Mouse (Mus musculus) urinary bladder, postnatal 14 days (tissue): ENCODE data around the gene Spg11.
A peak's percentile ranks its signal among the peaks of the same experiment; 100 is the strongest.
"Not testable (repeated sequence)": the region's sequence is repeated elsewhere in the genome, so short reads cannot be mapped to it uniquely, and the experiment has no call there.

Source experiments
- DNase-seq: peaks from one replicate; pipeline ENCODE4 v3.0.0; 2021; ENCODE audit warnings: low spot score

Gene Spg11

DNA sequence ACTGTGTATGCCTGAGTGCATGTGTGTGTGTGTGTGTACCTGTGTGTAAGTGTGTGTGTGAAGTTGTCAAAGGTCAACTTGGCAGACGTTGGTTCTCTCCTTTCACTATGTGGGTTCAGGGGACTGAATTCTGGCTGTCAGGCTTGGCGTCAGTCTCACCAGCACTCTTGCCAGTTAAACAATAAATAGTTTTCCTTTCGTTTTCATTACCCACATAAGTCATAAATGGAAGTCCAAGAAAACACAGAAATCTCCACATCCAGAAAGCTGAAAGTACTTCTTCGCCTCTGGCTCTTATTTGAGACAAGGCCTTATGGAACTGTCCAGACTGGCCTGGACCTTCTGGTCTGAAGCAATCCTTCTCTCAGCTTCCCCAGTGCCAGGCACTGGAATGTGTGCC is 27.6 kb upstream of the Spg11 start:
- no peak for DNase-seq

DNA sequence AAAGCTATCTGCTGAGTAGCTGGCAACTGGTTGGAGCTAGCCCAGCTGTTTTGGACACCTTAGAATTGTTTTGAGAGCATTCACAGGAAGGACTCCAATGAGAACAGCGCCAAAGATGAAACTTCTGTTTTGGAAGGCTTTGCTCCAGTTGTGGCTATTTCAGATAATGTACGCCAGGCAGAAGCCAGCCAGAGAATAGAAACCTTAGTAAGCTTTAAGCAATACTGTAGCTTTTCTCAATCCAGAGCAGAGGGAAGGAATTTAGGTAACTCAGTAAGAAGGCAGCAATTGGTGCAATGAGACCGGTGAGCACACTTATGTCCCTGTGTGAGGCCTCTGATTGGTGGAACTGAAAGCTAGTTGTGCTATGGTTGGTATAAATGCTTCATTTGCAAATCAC is 24.9 kb upstream of the Spg11 start:
- no peak for DNase-seq

DNA sequence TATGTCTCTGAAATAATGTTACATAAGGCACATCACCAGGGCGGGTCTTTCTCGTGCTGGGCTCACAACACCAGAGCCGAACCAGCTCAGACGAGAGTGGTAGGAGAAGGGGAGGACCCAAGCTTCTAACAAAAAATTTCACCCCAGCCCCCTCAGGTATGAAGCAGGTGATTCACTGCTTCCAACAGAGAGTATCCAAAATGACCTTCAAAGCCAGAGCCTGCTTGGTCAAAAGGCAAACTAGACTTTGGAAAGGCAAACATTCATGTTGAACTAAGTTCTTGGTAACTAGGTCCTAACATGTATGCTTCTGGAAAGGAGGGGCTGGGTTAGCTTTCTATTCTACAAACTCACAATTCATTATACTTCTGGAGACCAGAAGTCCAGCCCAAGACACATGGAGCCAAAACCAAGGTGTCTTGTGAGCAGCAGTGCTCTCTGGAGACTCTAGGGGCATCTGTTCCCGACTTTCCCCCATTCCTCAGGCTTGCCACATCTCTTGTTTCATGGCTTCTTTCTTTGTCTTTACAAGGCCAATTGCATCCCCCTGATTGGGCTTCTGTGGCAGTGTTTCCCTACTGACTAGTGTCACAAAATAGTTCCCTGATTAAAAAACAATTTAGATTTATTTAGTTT is 23.3 kb upstream of the Spg11 start:
- no peak for DNase-seq

DNA sequence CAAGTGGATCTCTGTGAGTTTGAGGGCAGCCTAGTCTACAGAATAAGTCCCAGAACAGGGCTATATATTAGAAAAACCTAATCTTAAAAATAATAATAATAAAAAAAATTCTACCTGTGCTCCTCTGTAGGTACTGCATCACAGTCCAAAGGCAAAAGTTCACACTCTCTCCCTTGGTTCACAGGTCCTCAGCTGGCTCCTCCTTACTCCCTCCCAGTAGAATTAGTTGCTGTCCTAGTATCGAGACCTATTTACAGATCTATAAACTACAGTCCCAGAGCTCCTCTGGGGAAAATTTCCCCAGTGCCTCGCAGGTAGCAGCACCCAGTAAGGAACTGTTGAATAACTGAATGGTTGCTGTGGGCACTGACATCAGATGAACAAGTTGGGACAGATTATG is 22.6 kb upstream of the Spg11 start:
- DNase-seq = no peak

DNA sequence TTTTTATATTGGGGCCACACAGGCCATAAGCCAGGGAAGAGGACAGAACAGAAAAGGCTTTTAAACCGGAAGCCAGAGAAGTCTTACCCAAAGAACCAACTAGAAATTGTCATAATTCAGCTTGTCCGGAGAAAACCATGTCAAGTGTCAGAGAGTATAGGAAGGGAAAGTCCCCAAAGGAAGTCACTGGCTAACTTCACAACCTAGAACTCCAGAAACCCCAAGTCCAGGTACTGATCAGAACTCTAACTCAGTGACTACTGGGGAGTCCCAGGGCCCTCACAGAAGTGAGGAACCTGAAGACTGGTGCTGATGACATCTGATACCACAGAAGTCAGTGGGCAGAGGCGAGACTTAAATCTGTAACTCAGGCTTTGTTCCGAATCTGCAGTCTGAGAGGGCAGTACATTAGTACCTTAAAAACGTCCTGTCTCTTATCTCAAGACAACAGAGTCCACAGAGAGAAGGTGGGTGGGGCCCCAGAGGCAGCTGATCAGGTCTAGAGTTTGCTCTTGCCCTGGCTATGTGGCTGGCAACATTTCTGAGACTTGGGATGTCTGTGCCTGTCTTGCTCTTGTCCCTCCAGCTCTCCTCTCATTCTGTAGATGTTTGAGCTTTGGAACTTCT is 19.8 kb upstream of the Spg11 start:
- no peak for DNase-seq

DNA sequence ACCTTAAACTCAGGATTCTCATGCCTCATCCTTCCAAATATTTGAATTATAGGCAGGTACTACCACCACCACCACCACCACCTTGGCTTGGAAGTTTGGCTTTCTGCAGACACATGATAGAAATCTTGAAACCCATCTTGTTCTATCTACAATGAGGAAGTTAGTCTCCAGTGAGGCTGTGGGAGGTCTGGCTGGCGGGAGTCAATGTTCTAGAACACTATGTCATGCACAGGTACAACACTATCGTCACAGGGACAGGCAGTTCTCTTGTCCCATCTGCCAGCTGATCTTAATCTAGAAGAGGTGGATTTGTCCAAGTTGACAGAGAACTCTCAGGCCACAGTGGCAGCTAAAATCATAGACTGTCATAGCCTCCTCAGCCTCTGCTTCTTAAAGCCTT is 14.4 kb upstream of the Spg11 start:
- DNase-seq = no peak

DNA sequence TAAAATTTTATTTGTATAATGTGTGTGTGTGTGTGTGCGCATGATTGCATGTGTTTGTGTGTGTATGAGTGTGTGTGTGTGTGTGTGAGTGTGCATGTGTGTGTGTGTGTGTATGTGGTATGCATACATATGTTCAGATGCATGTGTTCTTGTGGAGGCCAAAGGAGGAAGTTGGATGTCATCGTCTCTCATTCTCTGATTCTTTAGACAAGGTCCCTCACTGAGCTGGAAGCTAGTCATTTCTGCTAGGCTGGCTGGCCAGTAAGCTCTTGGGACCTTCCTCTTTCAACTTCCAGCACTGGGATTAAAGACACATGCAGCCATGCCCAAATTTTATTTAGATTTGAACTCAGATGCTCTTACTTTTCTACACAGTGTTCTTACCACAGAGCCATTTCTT is 13.9 kb upstream of the Spg11 start:
- DNase-seq = no peak

DNA sequence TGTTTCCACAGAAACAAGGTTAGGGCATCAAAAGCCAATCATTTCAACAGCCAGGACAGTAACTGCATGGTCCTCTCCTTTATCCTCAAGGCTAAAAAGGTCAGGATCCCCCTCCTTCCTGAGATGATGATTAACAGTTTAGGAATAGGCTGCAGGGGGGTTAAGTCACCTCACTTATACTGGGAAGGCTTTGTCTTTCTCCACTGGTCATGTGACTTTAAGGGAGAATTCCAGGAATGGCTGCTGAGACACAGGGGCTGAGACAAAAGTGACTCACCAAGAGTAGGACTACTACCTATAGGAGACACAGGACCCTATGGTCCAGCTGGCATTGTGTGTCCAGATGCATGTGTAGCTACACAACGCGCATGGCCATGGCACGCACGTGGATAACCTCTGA is 9.4 kb upstream of the Spg11 start:
- no peak for DNase-seq

DNA sequence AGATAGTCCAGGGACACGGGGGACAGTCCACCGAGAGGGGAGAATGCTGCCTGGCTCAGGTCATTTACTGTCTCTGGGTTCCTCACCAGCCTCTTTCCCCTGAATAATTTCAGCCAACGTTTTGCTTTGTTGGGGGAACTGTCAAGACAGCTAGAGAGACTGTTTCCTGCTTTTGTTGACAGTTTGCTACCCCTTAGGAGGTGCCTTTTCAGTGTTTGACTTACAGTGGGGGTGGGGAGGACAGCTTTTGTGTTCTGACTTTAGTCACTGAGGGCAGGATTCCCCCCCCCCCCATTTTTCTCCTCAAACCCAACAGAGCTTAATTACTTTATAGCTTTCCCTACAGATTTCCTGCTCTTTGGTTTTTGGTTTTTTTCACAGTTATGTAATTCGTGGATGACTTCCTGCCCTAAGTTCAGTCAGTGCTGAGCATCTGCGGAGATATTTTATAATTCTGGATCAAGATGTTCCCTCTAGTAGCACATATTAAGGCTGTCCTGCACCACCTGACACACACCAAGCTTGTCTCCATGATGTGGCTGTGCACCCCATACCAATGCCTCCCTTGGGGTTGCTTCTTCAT is 8.7 kb upstream of the Spg11 start:
- DNase-seq = no peak

DNA sequence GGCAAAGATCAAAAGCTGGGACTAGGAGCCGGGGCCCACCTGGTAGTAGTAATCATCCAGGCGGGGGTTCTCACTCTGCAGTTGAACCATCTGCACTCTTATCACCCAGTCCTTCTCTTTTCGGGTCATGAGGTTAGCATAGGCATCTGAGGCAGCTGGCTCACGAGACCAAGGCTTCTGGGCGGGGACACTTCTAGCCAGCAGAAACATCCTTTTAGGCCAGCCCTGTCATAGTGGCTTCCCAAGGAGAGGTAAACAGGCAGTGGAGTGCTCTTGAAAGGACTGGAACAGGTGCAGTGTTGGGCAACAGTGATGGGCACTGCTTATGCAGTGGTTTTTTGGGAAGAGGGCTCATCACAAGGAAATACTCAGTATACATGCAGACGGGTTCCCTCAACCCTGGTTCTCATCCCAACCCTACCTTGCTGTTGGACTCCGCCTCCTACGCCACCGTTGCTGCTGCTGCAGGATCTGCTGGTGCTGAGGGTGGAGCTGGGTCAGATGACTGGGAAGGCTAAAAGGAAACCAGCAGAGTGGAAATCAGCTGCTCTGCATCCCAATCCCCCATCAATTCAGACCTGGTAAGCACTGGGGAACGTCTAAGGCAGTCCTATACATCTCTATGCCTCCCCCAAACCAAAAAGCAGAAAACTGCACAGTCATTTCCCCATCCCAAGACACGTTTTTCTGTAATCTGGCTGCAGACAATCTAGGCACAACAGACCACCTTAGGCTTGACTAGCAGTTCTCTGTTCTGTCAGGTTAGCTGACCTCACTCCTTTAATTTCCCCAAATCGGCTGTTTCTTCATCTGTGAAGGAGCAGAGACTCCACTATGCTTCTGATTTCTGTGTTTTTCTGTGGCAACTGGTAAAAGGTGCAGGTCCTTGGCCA is 7.7 kb upstream of the Spg11 start:
- DNase-seq = no peak

DNA sequence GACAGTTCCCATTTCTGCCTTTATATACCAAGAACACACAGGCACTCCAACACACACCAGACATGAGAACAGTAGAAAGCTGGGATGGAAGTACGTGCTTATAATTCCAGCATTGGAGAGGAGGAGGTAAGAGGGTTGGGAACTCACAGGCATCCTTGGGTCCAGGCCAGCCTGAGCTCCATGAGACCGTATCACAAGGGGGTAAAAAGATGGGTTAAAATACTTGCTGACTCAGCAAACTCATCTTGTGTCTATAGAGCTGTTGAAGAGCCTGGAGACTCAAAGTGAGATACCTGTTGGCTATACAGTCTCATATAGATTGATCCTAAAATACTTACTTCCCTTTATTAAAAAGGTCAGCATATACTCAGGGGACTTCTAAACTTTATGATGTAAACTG is 1.3 kb downstream of the Spg11 start:
- no peak for DNase-seq

DNA sequence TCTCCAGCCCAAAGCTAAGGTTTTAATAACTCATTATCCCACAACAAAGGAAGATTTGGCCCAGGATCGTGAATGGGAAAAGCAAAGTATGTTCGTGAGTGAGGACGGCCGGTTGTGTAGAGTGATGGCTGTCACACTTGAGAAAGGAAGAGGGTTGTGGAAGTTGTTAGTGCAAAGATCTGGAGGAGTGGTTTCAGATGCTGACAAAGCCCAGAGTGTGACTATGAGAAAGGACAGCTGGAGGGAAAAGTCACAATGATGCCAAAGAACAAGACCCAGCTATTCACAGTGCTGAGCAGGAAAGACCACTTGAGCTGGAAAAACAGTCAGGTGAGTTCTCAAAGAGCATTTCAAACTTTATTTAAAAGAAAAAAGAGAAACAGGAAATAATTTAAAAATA is 8.5 kb downstream of the Spg11 start:
- DNase-seq = no peak

DNA sequence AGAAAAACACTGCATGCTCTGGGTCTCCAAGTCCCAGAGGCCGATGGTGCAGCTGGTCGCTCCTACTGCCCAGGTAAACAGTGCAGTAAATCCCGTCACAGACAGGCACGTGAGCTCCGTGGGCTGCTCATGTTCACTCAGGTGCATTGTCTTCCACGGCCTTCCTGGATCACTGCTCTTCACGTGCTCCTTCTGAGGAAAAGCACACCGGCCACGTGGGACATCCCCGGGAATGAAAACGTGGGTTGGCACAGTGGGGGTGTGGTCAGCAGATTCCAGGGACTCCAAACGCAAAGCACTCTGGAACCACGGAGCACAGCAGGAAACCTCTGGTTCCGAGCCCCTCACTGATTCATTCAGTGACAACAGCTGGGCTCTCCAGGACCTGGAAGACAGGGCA is 10.1 kb downstream of the Spg11 start:
- no peak for DNase-seq

DNA sequence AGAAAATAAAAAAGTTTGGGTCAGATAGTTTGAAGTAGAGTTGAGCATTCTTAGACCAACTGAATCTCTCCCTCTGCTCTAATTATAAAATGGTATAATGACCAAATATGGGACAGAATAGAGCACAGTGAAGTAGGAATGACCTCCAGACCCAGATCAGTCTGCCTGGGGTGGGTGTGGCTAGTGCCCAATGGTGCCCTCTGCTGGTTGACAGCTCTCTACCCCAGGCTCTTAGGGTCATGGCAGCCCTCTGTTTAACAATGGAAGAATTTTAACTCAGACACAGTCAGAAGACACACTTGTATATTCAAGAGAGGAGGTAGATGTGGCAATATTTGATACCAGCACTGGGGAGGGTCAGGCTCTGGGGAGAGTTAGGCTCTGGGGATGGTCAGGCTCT is 16.1 kb downstream of the Spg11 start:
- peak; percentile 15 for DNase-seq

DNA sequence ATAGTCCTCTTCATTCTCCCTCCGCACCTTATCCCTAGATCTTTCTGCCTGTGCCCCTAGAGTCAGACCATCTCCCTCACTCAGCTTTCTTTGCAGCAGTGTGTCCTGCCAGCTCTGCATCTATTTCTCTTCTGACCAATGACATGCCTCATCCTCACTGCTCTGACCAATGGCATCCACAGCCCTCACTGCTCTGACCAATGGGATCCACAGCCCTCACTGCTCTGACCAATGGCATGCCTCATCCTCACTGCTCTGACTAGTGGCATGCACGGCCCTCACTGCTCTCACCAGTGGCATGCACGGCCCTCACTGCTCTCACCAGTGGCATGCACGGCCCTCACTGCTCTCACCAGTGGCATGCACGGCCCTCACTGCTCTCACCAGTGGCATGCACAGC is 20.5 kb downstream of the Spg11 start:
- not testable (repeated sequence) for DNase-seq

DNA sequence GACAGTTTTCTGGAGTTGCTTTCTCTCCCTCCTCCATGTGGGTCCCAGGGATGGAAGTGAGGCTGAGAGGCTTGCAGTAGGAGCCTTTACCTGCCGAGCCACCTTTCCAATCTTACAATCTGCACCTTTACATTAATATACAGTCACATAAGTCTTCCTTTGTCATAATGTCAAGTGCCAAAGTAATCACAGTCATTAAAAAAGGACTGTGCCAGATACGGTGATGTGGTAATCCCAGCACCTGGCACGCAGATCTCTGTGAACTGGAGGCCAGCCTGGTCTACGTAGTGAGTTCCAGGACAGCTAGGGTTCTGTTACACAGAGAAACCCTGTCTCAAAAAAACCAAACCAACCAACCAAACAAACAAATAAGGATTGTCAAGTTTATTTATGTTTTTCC is 24.3 kb downstream of the Spg11 start:
- no peak for DNase-seq

DNA sequence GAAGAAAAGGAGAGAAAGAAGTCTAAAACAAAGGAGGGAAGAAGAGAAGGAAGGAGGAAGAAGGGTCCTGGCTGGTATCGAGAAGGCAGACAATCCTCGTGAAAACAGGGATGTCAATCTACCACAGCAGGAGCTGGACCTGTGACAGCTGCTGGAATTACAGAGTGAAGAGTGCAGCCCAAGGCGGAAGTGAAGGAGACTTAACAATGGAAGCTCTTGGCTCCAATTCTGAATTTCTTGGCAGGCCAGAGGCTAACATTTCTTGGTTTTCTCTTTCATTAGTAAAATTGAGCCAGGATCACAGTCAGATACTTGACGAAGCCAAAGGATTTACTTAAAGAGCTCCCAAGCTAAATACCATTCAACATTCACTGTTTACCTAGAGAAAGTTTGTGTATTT is 31.7 kb downstream of the Spg11 start:
- DNase-seq = peak; percentile 29

DNA sequence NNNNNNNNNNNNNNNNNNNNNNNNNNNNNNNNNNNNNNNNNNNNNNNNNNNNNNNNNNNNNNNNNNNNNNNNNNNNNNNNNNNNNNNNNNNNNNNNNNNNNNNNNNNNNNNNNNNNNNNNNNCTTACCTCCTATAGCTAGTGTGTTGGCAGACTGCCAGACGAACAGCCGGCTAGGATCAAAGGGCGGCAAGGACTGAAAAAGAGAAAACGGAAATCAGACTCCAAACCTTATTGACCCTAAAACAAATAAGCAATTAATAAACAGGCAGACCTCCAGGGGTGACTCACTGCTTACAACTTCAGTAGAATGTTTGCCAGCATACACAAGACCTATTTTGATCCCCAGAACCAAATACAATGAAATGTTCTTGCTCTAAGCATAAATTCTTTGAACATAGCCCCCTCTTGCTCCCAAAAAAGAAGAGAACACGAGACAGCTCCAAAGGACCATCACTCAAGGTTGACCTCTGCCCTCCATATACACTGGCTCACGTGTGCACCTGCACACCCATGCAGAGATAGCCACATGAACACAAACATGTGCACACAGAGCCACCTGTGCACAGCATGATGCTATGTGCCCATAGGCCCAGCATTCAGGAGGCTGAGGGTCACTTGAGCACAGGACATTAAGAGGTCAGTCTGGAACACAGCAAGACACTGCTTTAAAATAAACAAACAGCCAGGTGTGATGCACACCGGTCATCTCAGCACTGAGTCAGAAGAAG is 36.3 kb downstream of the Spg11 start:
- DNase-seq = peak; percentile 26

DNA sequence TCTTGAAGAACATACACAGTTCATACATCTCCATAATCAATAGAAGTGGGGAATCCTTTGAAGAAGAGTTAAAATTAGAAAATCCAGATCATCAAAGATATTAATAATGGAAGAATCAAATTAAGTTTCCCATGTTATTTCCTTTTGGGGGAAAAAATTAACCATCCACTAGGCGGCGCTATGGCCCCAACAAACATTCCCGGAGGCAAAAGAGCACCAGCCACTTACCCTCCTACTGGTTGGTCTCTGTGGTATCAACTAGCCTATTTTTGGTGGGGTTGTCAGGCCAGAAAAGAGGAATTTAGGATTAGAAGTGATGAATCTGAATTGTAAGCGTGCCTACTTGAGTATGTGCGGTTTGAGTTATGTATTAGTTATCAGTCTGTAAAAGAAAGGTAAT is 48.3 kb downstream of the Spg11 start:
- DNase-seq = peak; percentile 50

DNA sequence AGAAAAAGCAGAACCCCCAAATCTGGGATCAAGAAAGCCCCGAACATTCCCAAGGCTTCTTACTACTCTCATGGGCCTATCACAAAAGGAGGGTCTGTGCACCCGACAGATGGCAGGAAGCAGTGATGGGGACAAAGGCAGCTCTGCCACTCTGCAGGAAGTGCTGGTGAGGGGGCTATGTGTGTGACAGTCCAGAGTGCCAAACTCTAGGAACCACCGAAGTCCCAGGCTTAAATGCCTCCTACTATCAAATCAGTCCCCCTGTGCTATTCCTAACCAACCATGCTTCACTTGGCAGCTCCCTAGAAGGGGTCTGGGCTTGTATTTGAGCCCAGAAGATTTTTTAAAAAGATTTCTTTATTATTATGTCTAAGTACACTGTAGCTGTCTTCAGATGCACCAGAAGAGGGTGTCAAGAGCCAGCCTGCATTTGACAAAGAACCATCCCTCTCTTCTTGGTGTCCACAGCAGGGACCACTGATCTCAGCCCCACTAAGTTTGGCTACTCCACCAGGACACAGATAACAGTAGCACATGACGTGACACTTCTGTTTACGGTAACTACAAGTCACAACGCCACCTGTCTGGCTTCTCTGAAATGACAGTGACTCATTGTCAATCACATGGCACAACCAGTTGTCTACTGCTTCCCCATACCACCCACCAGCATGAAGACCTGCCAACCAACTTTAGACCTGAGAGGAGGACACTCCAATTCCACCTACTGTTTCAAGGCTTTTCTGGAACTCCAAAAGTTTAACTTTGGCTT is 48.9 kb downstream of the Spg11 start:
- no peak for DNase-seq

DNA sequence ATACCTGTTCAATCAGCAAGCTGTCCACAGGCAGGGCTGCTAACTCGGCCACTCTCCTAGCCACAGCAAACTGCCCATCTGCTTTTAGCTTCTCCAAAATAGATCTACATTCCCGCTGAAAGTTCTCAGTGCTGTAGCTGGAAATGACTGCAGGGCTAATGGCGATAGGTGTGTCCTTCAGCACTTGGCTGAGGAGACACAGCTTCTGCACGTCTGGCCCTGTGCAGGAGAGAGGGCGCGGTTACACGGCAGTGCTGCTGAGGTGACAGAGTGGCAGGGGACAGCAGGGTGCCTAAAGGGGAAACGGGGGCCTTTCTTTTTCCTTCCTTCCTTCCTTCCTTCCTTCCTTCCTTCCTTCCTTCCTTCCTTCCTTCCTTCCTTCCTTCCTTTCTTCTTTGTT is 51.9 kb downstream of the Spg11 start:
- no peak for DNase-seq
